Mouse (Mus musculus): Measurements from ENCODE around the gene B4galnt1.

DNA sequence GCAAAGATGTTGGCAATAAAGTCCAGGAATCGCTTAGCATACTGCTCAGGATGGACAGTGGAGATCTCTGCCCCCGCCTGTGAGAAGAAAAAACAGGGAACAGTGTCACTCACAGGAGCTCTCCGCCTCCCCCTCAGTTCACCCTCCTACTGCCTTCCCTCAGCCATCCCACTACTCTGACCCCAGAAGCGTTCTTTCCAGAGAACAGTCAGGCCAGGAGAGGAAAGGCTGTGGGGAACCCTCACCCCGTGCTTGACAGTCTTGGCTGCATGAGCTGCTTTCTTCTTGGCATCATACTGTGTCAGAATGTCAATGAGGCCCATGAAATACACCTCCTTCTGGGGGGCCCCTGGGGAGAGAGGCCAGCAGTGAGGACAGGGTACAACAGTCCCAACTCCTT lies 34.0 kb downstream of the B4galnt1 start:
- no peak for TF ChIP-seq GATA1 (IDR thresholded peaks at IDR 0.05; ENCODE audit: borderline replicate concordance, low read length)
- TF ChIP-seq FLI1 (IDR thresholded peaks at IDR 0.05; ENCODE audit: low read length) = no peak
